Mouse (Mus musculus) spleen, embryonic (tissue): ENCODE results near the gene Pou1f1.

Experiments used
- CTCF ChIA-PET: fragments of 350-600 bp; sonication (Branson Sonifier 250); formaldehyde crosslinking; loops from one replicate; lab custom pipeline; 2022; lab: Charles Lee

Pou1f1 gene

DNA sequence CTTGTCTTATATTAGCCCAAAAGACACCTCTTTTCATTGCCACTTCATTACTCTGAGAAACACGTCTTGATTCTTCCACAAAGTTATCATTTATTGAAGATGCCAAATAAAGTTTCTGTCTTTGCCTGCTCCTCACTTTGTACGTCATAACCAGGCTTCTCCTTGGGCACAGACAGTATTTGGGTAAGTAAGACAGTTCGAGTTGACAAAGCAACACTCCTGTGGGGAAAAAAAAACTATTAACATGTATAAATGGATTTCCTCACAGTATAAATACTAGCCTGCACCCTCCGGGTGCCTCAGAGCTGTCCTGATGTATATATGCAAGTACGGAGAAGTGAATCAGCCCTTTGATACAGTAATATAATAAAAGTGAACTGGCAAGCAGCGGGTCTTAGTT, at the start of gene Pou1f1:
Pou1f1 (plus strand) TSS at position 301 of the 400 bp plus-strand sequence.
- CTCF ChIA-PET, result no interaction called here

GRCm38 (mm10) chr16:65470650-65471049, 49.7 kb upstream of the Pou1f1 start:
- CTCF ChIA-PET, result interaction anchor here (0.5 kb wide), 1 partner anchor 274 kb away, joined by 4 read pairs; no protein-coding TSS in a partner anchor

GRCm38 (mm10) chr16:65472472-65473001, 47.8 kb upstream of the Pou1f1 start:
- CTCF ChIA-PET, result no interaction called here

GRCm38 (mm10) chr16:65485726-65486125, 34.6 kb upstream of the Pou1f1 start:
- CTCF ChIA-PET, result no interaction called here

GRCm38 (mm10) chr16:65496030-65496429, 24.3 kb upstream of the Pou1f1 start:
- CTCF ChIA-PET, result no interaction called here

DNA sequence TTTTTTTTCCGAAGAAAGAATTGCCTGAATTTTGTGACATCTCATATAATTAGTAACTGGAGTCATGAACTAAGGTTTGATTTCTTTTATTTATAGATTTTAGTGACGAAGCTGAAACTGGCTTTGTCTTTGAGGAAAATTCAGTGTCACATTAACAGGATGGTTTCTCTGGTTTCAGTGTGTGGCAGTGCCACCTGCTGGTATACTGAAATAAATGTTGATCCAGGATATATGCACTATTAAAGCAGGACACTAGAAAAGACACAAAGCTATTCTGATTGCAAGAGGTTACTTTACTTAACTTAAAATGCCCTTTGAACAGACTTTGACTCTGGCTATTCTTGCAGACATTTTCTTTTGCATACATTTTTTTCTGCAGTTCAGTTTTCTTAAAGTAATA, 23.3 kb upstream of the Pou1f1 start:
- CTCF ChIA-PET, result interaction anchor here (0.7 kb wide), 1 partner anchor 585 kb away, joined by 4 read pairs; no protein-coding TSS in a partner anchor

DNA sequence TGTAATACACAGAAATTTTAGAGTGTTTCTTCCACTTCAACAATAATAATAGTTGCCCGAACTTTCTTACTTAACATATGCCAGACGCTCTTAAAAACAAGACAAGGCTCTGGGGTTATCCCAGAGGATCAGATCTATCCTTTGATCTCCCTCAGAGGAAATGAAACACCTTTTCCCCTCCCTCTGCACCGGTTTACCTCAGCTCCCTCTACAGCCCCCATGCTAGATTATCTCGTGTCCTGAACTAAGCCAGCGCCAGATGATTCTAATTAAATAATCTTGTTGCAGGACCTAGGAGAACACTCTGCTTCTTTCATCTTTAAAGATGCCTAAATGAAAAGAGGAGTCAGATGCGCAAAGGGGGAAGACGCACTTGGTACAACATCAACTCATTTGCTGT, 6.1 kb upstream of the Pou1f1 start:
- CTCF ChIA-PET, result no interaction called here

GRCm38 (mm10) chr16:65526004-65526403, 5.7 kb downstream of the Pou1f1 start:
- CTCF ChIA-PET, result no interaction called here

DNA sequence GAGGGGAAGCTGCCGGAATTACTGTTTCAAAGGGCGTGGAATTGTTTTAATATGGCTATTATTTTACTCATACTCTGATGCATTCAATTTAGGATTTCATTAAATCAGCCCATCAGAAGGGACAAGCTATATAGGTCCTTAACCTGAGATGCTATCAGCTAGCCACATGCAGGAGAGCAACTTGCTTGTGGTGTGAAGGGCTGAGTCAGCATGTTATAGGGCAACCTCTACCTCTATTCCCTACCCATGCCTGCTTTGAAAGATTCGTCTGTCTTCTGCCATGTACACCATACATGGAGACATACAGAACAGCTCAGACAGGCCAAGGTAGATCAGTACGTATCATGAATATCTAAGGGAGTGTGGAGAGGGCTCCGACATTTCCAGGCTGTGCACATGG, 6.4 kb downstream of the Pou1f1 start:
- CTCF ChIA-PET, result no interaction called here

DNA sequence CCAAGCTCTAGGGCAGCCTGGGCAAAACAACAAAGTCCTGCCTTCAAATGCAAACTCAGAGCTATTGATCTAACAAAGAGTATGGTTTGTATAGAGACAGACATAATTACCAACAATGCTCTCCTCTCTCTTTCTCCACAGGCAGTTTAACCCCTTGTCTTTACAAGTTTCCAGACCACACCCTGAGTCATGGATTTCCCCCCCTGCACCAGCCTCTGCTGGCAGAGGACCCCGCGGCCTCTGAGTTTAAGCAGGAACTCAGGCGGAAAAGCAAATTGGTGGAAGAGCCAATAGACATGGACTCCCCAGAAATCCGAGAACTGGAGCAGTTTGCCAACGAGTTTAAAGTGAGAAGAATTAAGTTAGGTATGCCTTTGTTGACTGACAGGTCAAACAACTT, 9.3 kb downstream of the Pou1f1 start:
- CTCF ChIA-PET, result no interaction called here

DNA sequence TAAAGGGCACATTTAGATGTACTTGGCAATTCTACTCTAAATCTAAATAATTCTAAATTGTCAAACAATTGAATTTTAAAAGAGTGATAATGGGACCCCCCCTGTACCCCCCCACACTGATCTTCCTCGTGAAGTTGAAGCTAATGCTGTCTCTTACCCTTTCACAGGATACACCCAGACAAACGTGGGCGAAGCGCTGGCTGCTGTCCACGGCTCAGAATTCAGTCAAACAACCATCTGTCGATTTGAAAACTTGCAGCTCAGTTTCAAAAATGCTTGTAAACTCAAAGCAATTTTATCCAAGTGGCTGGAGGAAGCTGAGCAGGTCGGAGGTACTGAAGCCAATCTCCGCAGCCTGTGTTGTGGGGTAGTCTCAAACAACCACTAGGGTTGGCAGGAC, 11.4 kb downstream of the Pou1f1 start:
- CTCF ChIA-PET, result interaction anchor here (0.6 to 0.7 kb wide), 2 partner anchors 624 to 1263 kb away, joined by 5 to 7 read pairs; no protein-coding TSS in a partner anchor

DNA sequence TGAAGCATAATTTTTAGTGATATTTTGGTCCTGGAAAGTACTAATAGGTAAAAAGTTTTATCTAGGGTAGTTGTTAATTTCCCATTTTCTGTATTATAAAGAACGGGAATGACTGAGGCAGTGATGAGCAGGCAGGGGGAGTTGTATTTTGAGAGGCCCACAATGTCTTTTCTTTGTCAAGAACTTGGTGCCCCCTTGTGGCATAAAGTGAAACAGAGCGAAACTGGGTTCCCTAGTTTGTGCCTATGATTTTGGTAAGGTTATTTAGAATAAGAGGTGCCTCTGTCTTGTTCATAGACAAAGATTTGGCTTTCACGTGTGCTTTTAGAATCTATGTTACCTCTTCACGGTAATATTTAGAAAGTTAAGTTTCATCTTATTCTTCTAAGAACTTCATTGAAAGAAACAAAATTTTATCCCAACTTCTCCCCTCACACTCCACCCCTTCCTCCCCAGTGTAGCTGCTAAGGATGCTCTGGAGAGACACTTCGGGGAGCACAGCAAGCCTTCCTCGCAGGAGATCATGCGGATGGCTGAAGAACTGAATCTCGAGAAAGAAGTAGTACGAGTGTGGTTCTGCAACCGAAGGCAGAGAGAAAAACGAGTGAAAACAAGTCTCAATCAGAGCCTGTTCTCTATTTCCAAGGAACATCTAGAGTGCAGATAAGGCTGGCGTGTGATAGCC, 13.1 kb downstream of the Pou1f1 start:
- CTCF ChIA-PET, result no interaction called here

GRCm38 (mm10) chr16:65543676-65544293, 23.5 kb downstream of the Pou1f1 start:
- CTCF ChIA-PET, result no interaction called here

DNA sequence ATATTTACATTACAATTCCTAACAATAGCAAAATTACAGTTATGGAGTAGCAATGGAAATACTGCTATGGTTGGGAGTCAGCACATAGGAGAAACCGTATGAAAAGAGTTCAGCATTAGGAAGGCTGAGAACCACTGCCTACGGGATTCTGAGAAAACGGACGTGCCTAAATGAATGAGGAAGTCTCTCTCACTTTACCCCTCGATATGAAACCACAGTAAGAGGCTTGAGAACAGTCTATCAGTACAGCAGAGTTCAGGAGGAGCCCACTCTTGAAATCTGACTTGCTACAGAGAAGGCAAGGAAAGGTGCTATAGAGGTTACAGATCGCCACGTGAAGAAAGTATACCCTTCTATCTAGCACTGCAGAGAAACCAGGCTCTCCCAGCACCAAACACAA, 28.6 kb downstream of the Pou1f1 start:
- CTCF ChIA-PET, result no interaction called here

GRCm38 (mm10) chr16:65550814-65551213, 30.5 kb downstream of the Pou1f1 start:
- CTCF ChIA-PET, result no interaction called here

DNA sequence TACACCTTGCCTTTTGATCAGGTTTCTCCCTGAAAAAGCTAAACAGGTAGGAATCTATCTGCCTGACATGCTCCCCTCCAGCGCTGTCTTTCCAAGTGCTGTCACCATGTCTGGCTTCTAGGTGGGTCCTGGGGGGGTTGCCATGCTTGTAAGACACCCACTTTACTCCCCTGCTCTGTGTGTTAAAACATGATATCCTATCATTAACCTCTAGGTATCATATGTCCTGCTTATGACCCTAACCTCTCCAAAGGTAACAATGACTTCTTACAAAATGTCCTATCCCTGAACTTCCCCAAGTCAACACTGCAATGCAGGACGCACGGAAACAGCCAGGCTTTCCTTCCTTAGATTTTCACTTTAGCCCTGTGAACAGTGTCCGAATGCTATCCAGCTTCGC, 34.0 kb downstream of the Pou1f1 start:
- CTCF ChIA-PET, result no interaction called here

GRCm38 (mm10) chr16:65557369-65557768, 37.1 kb downstream of the Pou1f1 start:
- CTCF ChIA-PET, result no interaction called here

DNA sequence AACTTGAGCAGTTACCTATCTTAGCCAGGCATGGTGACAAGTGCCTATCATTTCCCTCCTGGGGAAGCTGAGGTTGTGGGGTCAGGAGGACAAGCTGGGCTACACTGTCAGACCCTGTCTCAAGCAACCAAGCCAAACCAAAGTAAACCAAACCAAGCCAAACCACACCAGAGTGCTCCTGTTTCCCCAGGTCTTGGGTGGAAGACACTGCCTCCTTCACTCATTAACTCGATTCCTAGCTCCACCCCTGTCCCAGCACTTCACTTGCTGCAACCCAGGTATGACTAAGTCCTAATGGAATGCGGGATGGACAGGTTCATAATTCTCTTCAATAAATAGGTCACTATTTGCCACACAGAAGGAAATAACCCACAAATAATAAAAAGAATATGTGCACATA, 39.3 kb downstream of the Pou1f1 start:
- CTCF ChIA-PET, result no interaction called here

GRCm38 (mm10) chr16:65560996-65561962, 41.0 kb downstream of the Pou1f1 start:
- CTCF ChIA-PET, result interaction anchor here (0.6 kb wide), 1 partner anchor 738 kb away, joined by 6 read pairs; no protein-coding TSS in a partner anchor

DNA sequence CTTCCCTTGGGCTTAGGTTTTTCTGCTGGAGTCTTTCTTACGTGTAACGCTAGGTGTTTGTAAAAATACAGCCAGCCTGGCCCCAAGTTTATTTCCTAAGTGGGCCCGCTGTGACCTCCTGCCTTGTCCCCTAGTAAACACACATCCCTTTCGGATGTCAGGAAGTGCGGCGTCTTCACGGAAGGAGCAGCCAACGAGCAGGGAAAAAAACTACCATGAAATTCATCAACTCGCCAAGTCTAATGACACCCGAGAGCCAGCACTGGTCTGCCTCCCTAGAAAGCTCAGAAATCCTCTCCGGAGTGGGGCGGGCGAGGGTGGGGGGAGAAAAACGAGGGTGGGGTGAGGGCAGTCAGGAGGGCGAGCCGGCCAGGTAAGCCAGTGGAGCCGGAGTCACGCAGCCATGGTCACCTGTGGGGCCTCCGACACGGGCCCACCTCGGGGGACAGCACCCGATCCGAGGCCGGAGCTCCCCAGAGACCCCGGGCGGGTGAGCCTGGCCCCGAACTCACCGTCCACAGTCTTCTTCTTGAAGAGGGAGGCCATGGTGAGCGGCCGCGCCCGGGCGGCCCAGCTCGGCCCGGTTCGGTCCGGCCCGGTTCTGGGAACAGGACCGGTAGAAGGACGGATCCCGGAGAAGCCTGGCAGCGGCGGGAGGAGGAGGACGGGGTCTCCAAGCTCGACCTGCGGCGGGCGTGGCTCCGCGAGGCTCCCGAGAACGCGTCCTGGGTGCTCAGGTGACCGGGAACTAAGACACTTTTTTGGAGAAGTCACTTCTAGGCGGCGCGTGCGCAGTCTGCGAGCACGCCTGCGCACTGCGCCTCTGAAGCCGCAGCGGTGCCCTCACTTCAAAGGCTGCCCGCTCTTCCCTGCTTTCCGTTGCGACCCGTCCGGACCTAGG, 41.9 kb downstream of the Pou1f1 start, which contains the start of gene Chmp2b:
Chmp2b (minus strand) TSS at position 764 of the 901 bp plus-strand sequence.
- CTCF ChIA-PET, result interaction anchor here (0.6 kb wide), 1 partner anchor 739 kb away, joined by 6 read pairs; no protein-coding TSS in a partner anchor

- CTCF ChIA-PET, result no interaction called here
Measured at GRCm38 (mm10) chr16:65562864-65563206, 42.5 kb downstream of the Pou1f1 start.
